Mouse (Mus musculus): ENCODE measurements around the gene Zik1.
A peak's percentile ranks its signal among the peaks of the same experiment; 100 is the strongest.

Gene Zik1

DNA sequence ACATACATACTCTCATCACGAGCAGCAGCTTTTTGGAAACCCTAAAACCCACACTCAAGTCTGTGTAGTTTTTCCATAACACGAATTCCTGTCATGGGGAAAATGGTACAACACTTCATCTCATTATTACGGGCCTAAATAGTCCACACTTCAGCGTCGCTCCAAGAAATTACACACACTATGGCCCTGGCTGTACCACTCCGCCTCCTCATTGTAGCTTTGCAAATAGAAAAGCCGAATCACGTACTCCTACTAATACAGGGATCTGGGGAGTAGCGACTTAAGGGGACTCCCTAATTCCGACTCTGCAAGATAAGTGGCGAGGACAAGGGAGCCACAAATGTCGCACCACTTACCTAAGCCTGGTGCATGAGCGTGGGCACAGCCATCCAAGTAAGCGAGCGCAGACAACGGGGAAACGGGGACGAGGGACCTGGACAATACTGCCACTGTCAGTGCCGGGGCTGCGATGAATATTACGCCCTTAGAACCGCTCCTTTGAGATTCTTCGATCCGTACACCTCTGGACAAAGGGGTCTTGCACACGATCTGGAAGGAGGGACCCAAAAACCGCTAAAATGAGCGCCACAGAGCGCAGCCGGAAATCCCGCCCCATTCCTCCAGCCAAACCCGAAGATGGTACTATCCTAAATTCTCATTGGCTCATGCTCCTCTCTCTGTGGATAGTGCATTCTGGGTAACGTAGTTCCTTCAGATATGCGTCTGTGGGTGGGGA is at the start of gene Zik1:
TSS of gene Zik1 (minus strand) at position 609 of the 736 bp plus-strand sequence.
- DNase-seq (ENCODE audit: low read depth, low spot score) = peak; percentile 44

DNA sequence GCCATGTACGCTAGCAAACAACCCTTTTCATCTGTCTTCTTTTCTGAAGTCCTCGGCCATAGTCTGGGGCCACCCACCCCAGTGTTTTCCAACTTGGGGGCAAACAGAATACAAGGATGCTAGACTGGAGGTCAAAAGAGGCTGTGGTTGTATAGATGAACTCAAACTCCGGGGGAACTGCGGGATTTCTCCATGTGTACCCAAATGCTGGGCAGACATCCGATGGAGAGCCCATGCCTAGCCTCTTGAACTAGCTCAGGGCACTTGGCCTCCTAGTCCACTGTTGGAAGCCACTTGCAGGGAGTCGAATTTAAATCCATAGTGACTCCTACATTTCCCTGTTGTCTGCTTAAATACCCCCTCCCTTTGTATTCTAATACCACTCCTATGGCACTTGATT is 384 bp upstream of the Zik1 start:
- DNase-seq (ENCODE audit: low read depth, low spot score) = no peak

DNA sequence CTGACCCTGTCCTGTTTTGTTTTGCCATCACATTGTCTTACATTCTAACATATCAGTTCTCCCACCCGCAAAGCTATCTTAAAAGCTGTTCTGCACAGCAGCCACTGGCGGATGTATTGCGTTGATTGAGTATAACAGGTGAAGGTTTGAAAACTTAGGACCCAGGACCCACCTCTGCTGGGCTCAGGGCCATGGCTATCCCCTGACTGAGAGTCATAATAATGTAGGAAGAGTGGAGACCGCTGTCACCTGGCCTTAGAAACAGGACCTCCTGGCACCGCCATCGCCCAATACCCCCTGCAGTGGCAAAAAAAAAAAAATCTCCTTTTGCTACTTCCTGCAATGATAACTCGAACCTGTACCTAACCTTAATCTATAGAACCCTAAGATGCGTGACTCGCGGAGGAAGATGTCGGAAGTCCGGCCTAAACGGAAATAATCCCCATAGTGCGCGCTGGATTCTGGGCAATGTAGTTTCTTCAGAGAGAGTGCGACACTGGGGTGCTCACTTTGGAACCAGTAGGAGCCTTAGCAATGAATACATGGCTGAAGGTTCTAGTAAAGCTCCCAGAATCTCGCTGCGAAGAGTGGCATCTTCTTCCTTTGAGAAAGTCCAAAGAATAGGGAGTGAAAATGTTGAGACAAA is 14.5 kb downstream of the Zik1 start:
- no peak for DNase-seq (ENCODE audit: low read depth, low spot score)

DNA sequence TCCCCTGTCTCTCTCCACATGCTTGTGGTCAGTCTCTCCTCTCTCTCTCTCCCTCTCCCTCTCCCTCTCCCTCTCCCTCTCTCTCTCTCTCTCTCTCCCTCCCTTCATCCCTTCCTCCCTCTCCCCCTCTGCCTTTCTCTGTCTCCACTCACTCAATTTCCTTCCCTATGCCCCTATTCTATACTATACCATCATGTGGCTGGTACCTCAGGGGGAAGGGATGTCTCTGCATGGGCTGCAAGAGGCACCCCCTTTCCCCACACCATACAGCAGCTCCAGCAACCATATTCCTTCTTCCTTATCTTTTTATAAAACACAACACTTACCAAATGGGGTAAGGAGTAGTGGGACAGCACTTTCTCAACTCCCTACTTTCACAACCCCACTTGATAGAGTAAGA is 15.4 kb downstream of the Zik1 start:
- DNase-seq (ENCODE audit: low read depth, low spot score) = no peak

DNA sequence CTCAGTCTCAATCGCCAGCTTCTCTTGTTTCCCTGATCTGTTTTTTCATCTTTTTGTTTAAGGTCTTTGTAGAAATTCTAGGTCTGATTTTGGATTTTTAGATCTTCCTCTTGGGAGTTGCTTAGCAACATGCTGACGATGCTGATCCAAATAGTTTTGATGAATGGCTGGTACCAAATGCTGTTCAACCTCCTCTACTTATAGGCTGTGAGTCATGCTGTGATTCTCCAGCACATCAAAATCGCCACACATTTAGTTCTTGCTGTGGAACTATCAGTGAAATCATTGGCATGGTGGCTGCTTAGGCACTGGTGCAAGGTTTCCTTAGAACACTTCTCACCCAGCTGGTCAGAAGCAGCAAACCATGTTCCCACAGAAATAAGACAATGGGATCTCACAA is 37.0 kb downstream of the Zik1 start:
- no peak for DNase-seq (ENCODE audit: low read depth, low spot score)

DNA sequence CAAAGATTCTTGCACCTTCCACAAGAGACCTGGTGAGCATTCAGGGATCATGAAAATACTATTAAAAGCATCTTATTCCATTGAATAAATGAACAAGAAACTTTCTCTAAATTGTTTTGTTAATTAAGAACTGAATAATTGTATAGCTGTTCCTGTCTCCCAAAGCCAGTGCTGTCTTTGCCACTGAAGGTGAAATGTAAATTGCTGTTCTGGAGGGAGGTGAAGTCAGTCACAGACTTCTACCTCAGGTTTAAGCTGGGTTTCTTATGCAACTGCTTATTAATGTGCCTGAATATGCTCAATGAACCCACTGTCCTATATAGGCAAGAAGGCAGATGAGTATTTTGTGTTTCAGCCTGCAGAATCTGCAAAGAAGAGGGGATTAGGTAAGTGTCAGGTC is 52.2 kb downstream of the Zik1 start, which contains the start of gene Vmn1r67:
TSS of gene Vmn1r67 (plus strand) at position 301 of the 400 bp plus-strand sequence.
- no peak for DNase-seq (ENCODE audit: low read depth, low spot score)
